Mouse (Mus musculus) E14TG2a.4 (cell line): ENCODE results near the gene Elane.

Experiments used
- CTCF ChIP-seq: conservative IDR thresholded peaks from 2 replicates; pipeline ENCODE4 v1.5.1; 2014; ENCODE audit warnings: low read length
- NANOG ChIP-seq: IDR thresholded peaks from 2 replicates; pipeline ENCODE4 v1.6.1; 2014; ENCODE audit warnings: borderline replicate concordance, low read length, mixed read lengths
- POU5F1 ChIP-seq: IDR thresholded peaks from 2 replicates; pipeline ENCODE4 v1.6.1; 2014; ENCODE audit warnings: low read length, borderline replicate concordance

DNA sequence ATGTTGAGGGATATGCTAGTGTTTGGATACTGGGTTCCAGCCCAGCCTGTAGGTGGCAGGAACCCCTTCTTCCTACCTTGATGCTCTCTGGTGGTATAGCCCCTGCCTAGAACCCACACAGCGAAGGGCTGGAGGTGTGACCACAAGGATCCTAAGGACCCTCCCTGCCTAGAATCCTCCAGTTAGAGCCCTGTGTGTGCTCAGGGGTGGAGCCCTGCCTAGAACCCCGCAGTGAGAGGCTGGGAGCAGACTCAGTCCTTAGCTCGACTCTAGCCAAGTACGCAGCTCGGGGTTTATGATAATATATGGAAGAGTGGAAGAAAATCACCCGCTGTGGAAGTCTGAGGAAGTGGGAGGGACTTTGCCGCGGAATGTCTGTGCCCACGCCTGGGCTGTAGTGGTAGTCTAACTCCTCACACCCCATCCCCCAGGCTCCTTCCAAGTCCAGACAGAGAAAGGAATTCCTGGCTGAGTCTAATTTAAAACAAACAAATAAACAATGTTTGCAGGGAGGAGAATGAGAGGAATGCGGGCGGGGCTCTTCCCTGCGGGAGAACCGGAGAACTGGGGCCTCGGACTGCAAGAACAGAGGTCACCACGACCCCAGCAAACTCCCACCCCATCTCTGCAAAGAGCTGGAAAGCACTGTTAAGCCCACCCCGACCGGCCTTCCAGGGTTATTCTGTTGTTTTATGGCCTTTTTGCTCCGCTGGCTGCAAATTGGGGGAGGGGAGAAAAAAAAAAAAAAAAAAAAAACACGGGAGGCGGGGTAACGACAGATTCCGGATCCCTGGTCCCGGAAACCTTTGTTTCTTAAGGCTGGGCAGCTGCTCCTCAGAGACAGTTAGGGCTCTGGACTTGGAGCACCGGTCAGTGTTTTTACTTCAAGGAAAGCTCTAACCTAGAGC, 45.1 kb upstream of the Elane start:
- TF ChIP-seq CTCF = no peak
- no peak for TF ChIP-seq POU5F1
- TF ChIP-seq NANOG = 0 out of 2 replicates have a peak, but pooled peaks have one; percentile 23
